Mouse (Mus musculus) thymus, postnatal 36 days (tissue): Measurements from ENCODE around the gene Smc3.

Source experiments
- DNase-seq, 2 experiments: peaks; one replicate each; pipeline ENCODE4 v3.0.0; 2022; ENCODE audit warnings: mixed read lengths in 2 of 2

Smc3 gene

GRCm38 (mm10) chr19:53599757-53600539, at the start of gene Smc3:
TSS of gene Smc3 (plus strand) at chr19:53600398.
- DNase-seq = peak; percentile 99

DNA sequence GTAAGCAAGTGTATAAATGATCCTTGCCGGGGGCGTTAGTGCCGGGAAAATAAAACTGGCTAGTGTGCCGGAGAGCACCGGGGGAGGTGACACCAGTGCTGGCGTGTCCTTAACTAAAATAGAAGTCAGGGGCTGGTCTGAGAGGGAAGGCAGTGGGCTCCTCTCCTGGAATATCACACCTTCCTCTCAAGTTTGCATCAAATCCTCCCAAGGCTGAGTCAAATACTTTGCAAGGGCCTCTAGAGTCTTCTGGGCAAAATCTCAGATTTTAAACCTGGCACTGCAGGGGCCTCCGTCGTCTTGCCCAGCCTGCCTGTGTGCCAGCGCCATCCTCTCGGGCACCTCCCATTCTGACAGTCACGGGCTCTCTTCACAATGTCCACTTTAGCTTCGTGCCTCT, 49.2 kb upstream of the Smc3 start:
- no peak for DNase-seq

DNA sequence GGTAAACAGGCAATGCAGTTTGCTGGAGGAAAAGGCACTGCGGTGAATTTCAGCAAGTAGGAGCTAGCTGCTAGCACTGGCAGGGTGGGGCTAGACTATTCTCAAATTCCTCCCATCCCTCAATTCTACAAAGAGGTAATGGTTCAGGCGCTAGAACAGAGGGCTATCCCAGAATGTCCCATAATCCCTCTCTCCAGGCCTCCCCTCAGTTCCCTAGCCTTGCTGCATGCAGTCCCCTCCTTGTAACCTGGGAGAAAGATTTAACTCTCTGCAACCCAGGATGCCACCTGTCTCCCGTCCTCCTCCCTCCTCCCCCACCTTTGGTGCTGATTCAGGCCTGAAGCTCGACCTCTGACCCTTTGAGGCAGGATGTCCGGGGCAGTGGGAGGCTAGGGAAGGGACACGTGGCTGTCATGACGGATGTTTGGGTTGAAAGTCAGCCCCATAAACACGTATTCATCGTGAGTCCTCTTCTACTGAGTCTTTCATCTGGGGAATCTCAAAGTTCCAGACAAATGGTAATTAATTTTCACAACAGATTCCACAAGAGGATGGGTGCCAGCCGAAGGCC, 47.9 kb upstream of the Smc3 start:
- DNase-seq = no peak

- DNase-seq = no peak
Measured at GRCm38 (mm10) chr19:53552795-53553194, 47.4 kb upstream of the Smc3 start.

DNA sequence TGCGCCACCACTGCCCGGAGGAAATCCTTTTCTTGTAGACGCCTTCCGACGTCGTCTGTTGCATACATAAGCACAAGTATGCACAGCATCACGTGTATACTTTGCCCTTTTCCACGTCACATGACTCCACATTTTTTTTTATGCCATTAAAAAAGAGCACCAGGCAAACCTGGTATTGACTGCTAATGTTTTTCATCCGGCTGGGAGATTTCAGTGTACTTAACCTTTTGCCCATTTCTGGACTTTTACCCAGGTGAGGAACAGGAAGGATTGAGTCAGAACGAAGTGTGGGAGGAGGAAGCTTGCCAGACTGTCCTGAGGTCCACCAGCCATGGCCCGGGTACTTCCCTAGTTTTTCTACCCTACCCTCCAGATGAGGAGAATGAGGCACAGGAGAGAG, 45.8 kb upstream of the Smc3 start:
- DNase-seq = no peak

- DNase-seq = no peak
Measured at GRCm38 (mm10) chr19:53554981-53555616, 45.1 kb upstream of the Smc3 start.

GRCm38 (mm10) chr19:53556841-53557240, 43.4 kb upstream of the Smc3 start:
- DNase-seq = no peak

DNA sequence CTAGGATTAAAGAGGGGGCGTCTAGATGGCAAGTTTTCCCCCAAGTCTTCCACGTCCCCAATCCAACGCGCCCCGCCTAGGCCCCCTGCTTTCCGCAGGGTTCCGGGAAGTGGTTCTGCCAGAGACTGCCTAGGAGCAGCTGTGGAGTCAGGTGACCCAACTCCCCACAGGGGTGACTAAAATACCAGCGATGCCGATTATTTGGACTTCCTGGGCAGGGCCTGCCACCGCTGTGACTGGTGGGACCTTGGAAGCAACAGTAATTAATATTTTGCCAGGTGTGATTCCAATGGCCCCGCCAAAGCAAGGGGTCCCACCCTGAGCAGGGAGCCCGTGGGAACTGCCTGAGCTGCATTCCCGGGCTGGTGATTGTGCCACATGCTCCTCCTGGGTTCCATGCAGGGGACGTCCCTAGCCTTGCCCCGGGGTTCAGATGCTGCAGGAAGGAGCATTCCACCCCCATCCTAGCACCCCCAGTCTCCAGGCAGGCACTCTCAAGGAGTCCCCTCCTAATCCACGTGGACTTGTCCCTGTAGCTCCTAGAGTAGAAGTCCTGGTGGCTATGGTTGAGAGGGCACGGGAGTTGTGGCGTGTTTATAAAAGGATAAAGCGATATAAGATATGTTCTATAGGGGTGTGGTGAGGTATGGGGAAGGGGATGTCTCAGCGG, 42.8 kb upstream of the Smc3 start:
- DNase-seq = peak; percentile 60 to 75

- no peak for DNase-seq
Measured at GRCm38 (mm10) chr19:53560436-53560835, 39.8 kb upstream of the Smc3 start.

DNA sequence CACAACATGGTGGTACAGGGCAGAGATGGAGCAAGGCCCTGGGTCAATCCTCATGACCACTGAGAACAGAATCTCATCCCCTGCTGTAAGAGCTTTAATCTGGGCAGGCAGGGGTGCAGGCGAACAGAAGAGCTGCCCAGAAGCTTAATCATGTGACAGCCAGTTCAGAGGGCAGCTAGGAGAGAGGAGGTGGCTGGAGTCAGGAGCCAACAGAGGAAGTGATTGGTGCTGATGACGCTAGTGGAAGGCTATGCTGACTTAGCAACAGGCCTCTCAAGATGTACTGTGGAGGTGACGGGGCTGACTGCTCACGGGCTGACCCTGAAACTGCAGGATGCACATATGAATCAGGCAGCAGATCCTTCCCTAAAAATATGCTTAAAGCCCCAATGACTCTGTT, 36.0 kb upstream of the Smc3 start:
- no peak for DNase-seq

- DNase-seq = no peak
Measured at GRCm38 (mm10) chr19:53565565-53566277, 34.5 kb upstream of the Smc3 start.

DNA sequence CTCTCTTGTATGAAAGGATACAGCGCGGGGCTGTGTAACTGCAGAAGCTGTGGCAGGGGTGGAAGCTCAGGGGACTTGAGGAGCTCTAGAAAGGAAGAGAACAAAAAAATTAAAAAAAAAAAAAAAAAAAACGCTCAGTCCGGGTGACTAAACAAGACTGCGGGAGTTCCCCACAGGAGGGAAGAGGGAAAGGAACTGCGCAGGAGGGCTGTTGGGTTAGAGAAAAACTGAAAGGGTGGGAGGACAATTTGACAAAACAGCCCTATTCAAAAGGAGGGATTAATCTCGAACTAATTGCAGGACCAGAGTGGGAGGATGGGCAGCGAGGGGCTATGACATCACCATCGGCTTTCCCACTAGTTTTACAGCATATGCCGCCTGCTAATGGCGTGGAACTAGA, 32.3 kb upstream of the Smc3 start:
- no peak for DNase-seq

DNA sequence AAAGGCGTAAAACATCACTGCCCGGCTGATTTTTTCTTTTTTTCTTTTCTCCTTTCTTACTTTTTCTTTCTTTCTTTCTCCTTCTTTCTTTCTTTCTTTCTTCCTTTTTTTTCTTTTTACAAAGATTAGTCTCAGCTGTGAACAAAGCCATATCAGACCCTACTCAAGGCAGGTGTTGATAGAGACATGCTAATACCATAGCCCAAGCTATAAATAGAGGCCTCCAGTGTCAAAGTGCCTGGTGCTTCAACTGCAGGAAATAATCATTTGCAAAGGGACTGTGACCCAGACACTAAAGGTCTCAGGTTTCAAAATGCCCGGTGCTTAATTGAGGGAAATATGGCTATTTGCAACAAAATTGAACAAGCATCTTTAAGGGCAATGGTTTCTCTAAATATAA, 31.6 kb upstream of the Smc3 start:
- no peak for DNase-seq

DNA sequence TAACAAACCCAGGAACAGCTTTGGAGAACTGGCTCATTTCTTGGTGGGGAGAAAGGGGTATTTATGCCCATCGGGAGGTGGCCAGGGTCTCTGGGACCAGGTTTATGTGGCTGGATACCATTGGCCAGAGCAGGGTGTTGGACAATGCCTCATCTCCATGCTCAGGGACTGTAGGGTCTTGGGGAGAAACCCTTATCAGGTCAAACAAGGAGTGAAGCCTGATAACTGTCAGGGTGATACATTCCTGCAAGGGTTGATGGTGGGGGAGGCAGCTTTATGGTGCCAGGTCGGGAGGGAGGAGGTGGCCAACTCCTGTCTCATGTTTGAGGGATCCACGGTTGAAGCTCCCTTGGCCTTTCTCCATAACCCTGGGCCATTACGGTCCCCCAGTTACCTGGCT, 29.1 kb upstream of the Smc3 start:
- no peak for DNase-seq

DNA sequence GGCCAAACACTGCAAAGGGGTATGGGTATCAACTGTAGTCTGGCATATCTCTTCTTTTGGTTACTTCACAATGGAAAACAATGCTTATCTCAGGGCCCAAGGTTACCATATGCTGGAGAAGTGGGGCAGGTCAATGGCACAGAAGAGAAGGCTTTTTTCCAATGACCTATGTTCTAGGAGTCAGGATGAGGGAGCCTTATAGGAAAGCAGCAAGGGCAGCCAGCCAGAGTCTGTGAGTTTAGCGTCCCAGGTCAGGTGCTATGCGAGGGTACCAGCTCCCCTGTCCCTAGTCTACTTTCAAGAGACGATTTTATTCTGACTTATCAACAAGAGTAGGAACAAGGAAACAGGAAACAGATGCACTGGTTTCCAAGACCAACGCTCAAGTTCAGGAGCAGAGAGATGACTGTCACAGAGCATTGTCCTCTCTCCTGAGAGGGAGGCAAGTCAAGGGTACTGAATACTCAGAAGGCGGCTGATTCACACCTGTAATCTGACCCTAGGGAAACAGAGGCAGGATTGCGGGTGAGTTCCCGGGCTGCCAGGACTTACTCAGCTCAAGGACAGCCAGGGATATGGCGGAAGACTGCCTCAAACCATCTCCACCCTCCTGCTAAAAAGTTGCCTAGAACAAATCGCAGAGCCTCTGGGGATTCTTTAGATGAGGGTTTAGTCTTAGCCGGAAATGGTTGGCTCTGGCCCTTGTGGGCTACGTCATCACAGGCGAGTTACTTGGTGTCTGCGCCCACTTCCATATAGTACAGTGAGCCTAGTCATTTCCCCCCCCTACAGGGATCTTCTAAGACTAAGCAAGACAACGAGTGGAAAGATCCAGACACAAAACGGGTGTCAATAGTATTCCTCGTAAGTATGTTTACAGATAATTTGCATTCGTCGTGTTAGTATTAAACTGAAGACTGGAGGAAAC, 28.4 kb upstream of the Smc3 start:
- no peak for DNase-seq

GRCm38 (mm10) chr19:53572607-53573006, 27.6 kb upstream of the Smc3 start:
- no peak for DNase-seq

DNA sequence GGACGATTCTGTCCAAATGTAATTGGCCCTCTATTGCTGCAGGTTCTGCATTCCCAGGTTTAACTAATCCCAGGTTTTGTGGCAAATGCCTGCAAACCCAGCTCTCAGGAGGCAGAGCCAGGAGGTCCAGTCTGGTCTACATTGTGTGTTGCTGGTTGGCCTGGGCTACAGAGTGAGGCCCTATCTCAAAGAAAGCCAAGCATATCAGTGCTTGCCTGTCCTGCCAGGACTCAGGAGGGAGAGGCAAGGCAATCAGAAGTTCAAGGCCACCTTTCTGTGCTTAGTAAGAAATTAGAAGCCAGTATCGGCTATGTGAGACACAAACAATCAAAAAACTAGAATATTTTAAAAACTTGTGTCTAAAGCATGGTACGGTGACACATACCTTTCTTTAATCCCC, 27.0 kb upstream of the Smc3 start:
- DNase-seq = no peak

DNA sequence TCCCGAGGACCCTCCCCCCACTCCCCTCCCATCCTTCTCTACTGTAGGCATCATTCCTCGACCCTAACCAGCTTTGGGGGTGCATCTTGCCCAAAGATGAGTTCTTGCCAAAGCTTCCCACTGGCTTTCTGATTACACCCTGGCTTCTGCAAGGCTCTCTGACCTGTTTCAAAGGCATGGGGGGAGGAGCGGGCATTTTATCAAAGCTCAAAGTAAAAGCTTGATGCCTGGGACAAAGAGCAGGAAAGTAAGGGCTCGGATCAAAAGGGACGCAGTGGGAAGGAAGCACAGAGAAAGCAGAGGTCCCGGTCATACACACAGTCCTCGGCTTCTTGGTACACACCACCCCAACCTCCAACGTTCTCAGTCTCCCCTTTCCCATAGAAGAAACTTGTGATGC, 26.1 kb upstream of the Smc3 start:
- DNase-seq = no peak

GRCm38 (mm10) chr19:53574546-53574945, 25.7 kb upstream of the Smc3 start:
- no peak for DNase-seq

- no peak for DNase-seq
Measured at GRCm38 (mm10) chr19:53575296-53576010, 24.7 kb upstream of the Smc3 start.

DNA sequence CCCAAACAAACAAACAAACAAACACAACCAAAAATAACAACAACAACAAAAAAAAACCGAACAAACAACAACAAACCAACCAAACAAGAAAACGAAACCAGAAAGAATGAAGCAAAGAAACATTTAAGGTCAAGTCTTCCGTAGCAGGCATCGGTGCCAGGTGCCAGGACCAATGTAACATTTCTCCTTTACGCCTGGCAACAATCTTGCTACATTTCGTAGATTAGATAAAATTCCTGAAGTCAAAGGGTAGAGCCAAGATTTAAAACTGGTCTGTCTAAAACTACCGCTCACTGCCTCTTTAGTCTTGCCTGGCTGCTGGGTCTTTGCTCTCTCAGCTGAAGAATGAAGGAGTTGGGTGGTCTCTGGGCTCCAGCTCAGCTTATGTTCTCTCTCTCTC, 24.1 kb upstream of the Smc3 start:
- DNase-seq = no peak
